Mouse (Mus musculus): ENCODE measurements around the gene Ppm1h.

DNA sequence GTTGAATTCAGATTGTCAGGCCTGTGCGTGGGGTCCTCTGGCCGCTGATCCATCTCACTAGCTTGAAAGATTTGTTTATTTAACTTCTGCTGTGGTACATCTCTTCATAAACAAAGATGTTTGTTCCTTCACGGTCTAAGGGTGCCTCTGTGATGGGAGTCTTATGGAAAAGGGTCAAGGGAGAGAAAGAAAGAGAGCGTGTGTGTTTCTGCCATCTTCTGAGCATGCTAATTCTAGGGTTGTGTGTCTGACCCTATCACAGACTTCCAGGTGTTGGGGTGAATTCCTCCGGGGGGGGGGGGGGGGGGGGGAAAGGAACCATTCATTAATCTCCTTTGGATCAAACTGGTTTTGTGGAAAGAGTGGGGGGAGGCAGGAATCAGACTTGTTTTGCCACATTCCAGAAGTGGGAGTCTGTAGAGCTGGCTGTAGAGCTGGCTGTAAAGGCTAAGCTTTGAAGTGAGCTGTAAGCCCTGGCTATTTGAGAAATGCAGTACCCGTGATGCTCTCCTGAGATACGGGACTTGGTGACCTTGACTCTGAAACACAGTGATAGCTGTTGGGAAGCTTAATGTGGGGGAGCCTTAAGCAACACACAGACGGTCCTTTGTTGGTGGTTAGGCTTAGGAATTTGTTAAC is 191.4 kb downstream of the Ppm1h start:
- no peak for TF ChIP-seq EP300 (IDR thresholded peaks at IDR 0.05; ENCODE audit: low read length)
- no peak for TF ChIP-seq CTCF (conservative IDR thresholded peaks at IDR 0.05 in 1 of 2, IDR thresholded peaks at IDR 0.05 in 1 of 2; ENCODE audit: low read depth in 2 of 2, low read length in 2 of 2)
- TF ChIP-seq NRF1 (IDR thresholded peaks at IDR 0.05; ENCODE audit: low read depth, low read length): no peak
- no peak for TF ChIP-seq MYC (IDR thresholded peaks at IDR 0.05; ENCODE audit: low read depth, low read length)
- no peak for TF ChIP-seq POLR2A (IDR thresholded peaks at IDR 0.05; ENCODE audit: low read depth, low read length)
- TF ChIP-seq USF2 (conservative IDR thresholded peaks at IDR 0.05; ENCODE audit: low read depth, low read length): no peak
- no peak for TF ChIP-seq UBTF (IDR thresholded peaks at IDR 0.05; ENCODE audit: low read depth, low read length)
- TF ChIP-seq MAX (IDR thresholded peaks at IDR 0.05; ENCODE audit: low read length): no peak
